Mouse (Mus musculus) small intestine, adult 10 weeks (tissue): ENCODE measurements around the gene Srprb. TPM values are rescaled to one million over a fixed set of nuclear protein-coding genes. Genes with fewer than 3 reads are reported as not detected.

Experiments
- polyA plus RNA-seq: library from polyadenylated mRNA; stranded (reverse); fragments of 350-450 nt; fragmentation: Illumina TruSeq; extraction: RNeasy Lipid Tissue Mini Kit (QIAGEN cat#74804); gene quantifications from one replicate; pipeline ENCODE4 v1.2.3, GENCODE M21; 2014; ENCODE audit warnings: low replicate concordance

Gene Srprb
- polyA plus RNA-seq: 6.3 TPM

DNA sequence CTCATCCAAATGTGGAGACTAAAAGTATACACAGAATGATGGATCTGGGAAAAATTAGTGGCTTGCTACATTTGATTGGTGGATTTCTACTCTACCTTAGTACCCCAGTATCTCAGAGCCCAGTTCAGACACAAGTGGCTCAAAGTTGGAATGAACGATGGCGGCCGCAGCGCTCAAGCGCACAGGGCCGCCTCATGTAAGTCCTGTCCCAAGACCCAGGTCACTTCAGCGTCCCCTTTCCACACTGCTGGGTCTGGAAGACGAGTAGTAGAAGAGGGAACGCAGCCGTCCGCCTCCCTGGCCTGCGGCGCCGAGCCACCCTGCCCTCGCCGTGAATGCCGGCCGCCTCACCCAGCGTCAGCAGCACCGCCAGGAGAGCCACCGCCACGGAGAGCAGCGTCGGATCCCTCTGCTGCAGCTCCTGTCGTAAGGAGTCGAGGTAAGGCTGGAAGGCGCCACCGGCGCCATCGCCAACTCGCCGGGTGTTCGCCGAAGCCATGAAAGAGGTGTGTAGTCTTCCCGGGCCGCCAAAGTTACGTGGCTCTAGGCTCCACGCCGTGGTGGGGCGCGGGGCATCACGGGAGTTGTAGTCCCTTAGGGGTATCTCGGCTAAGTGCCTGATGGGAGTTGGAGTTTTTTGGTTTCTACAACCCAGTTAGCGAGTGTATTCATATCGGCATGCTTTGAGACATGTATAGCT lies at the start of gene Srprb:
Srprb (minus strand) TSS at position 577 of the 700 bp plus-strand sequence.

GRCm38 (mm10) chr9:103230151-103230951 lies 28.4 kb upstream of the Srprb start, which contains the start of the genes Gm20425 and Trf:
Gene Gm20425 (minus strand): TSS chr9:103230307.
Gene Trf (minus strand): TSS chr9:103230444.

Other genes starting within 250 kb of the Srprb start
- gene Slco2a1, start 213.4 kb downstream of the Srprb start, polyA plus RNA-seq: 9.2 TPM
- 1.8 TPM for gene Rab6b, start 90.3 kb downstream of the Srprb start, polyA plus RNA-seq
- gene Gm20425, start 28.2 kb upstream of the Srprb start, polyA plus RNA-seq: 1.7 TPM
- 29.1 TPM for gene Trf, start 28.3 kb upstream of the Srprb start, polyA plus RNA-seq
- not detected for gene 1300017J02Rik, start 102.9 kb upstream of the Srprb start, polyA plus RNA-seq
- gene Topbp1, start 103.1 kb upstream of the Srprb start, polyA plus RNA-seq: 32.7 TPM
- gene Cdv3, start 163.7 kb upstream of the Srprb start, polyA plus RNA-seq: 109 TPM